10 mouse cellular contexts compared by ENCODE assay signal in the genomic region with DNA sequence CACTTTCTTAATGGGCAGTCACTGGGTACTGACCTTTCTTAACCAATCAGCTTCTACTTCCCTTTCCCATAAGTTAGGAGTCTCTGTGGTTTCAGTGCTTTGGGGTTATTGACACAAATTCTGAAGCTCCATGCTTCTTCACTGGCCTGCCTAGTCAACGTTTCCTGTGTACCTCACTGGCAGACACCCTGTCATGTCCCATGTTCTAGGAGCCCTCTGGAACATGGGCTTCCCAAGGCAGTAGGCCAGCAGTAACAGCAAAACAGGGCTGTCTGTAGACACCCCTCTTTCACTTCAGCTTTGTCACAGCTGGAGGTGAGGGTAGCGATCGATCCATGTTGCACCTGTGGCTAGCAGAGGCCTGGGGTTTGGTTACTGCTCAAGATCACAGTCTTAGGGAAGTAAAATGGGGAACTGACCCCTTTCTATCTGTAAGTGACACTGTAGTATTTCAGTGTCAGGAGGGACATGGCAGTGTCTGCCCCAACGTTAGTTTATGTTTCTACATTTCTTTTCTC. TPM values are rescaled to one million over a fixed set of nuclear protein-coding genes. Genes with fewer than 3 reads are reported as not detected.
DNase-seq lines count a peak whose midpoint lies in the region; ATAC-seq and TF ChIP-seq lines count a peak whose summit lies in the region.
"Had no signal": no experiment of that assay in that cellular context is flagged by ENCODE, and none has a peak within 500 bp of the region (broad histone marks: within the 10 kb centered on the region; RNA-seq: fewer than 3 reads in every experiment).

No protein-coding gene starts in this region.

- no peak for TF ChIP-seq EP300 in liver, embryonic 14.5 days (IDR thresholded peaks at IDR 0.05; ENCODE audit: low read depth)

- no peaks in the 10 kb centered on the region for H3K36me3 ChIP-seq in liver, embryonic 14.5 days (replicated peaks; ENCODE audit: control insufficient read depth, insufficient read depth, low read depth)
- H3K36me3 ChIP-seq in stomach, embryonic 14.5 days (ENCODE audit: control insufficient read depth, insufficient read depth, low read length), result no peaks in the 10 kb centered on the region
- H3K36me3 ChIP-seq: limb, embryonic 15.5 days had no signal

- no peak for TF ChIP-seq CTCF in bone marrow, adult 2 months (IDR thresholded peaks at IDR 0.05; ENCODE audit: control insufficient read depth, insufficient read depth, low read length)
- no peak for TF ChIP-seq CTCF in liver, embryonic 14.5 days (IDR thresholded peaks at IDR 0.05; ENCODE audit: low read depth)

- no peak for ATAC-seq in liver, embryonic 14.5 days (ENCODE audit: insufficient read depth)
- ATAC-seq in stomach, embryonic 14.5 days (ENCODE audit: insufficient number of reproducible peaks, insufficient read depth, low FRiP score, low read depth), result no peak

- peak overlapping the region; percentile 8 for H3K4me3 ChIP-seq in bone marrow, adult 2 months (replicated peaks; ENCODE audit: control insufficient read depth, low read depth, low read length)
- H3K4me3 ChIP-seq in liver, embryonic 14.5 days (ENCODE audit: insufficient read depth in 1 of 2, low read depth in 2 of 2, low read length in 2 of 2), result no peak overlapping the region
- H3K4me3 ChIP-seq in stomach, embryonic 14.5 days (ENCODE audit: low read depth, low read length), result no peak overlapping the region
- H3K4me3 ChIP-seq: limb, embryonic 15.5 days had no signal

- no peaks in the 10 kb centered on the region for H3K27me3 ChIP-seq in liver, embryonic 14.5 days (ENCODE audit: control insufficient read depth, insufficient read depth, low read length)
- H3K27me3 ChIP-seq in stomach, embryonic 14.5 days (ENCODE audit: control insufficient read depth, insufficient read depth, low read length), result no peaks in the 10 kb centered on the region
- H3K27me3 ChIP-seq: limb, embryonic 15.5 days had no signal

- peaks cover 24% of the 10 kb centered on the region for H3K4me1 ChIP-seq in bone marrow, adult 2 months (ENCODE audit: control insufficient read depth, insufficient read depth, low read length)
- H3K4me1 ChIP-seq in liver, embryonic 14.5 days (replicated peaks; ENCODE audit: control insufficient read depth in 2 of 2, insufficient read depth in 2 of 2, low read length in 1 of 2), result peaks cover 19 to 45% of the 10 kb centered on the region in 2 experiments
- peaks cover 16% of the 10 kb centered on the region for H3K4me1 ChIP-seq in stomach, embryonic 14.5 days (ENCODE audit: control insufficient read depth, insufficient read depth, low read length)

- peak; percentile 49 for DNase-seq in lung, postnatal 25 days (ENCODE audit: low spot score)
- DNase-seq in lung, postnatal 14 days, result no peak
- peak in 1 of 3 experiments; percentile 20 for DNase-seq in liver, embryonic 14.5 days (ENCODE audit: low read depth in 3 of 3, low spot score in 3 of 3)
- DNase-seq in urinary bladder, postnatal 4 days (ENCODE audit: low spot score in 2 of 2), result no peak
- no peak for DNase-seq in kidney, postnatal 10 days
- no peak for DNase-seq in left cerebral cortex, postnatal 10 days (ENCODE audit: extremely low spot score in 1 of 2, low spot score in 2 of 2)

- no peak overlapping the region for H3K9ac ChIP-seq in liver, embryonic 14.5 days (replicated peaks)
- no peak overlapping the region for H3K9ac ChIP-seq in stomach, embryonic 14.5 days (replicated peaks; ENCODE audit: low read depth, low read length)
- H3K9ac ChIP-seq: limb, embryonic 15.5 days had no signal

- TF ChIP-seq POLR2A in bone marrow, adult 2 months (IDR thresholded peaks at IDR 0.05; ENCODE audit: borderline replicate concordance, control insufficient read depth, low read depth, low read length), result no peak

- peak overlapping the region; percentile 96 for H3K27ac ChIP-seq in bone marrow, adult 2 months (ENCODE audit: control insufficient read depth, insufficient read depth, low read depth, low read length, poor library complexity)
- H3K27ac ChIP-seq in liver, embryonic 14.5 days, result peak overlapping the region; percentile 69
- H3K27ac ChIP-seq in stomach, embryonic 14.5 days (ENCODE audit: low read length), result 0 out of 2 replicates have a peak overlapping the region, but pooled peaks have one; percentile 39
- H3K27ac ChIP-seq: kidney, postnatal 0 days had no signal

- WGBS in bone marrow, adult 2 months, result 4% methylated on average over 4 of the region's 4 CpGs
- WGBS in liver, embryonic 14.5 days (ENCODE audit: insufficient replicate concordance), result 23% methylated on average over 4 of the region's 4 CpGs
- WGBS in stomach, embryonic 14.5 days, result 73% methylated on average over 4 of the region's 4 CpGs

- intact Hi-C loops in left cerebral cortex, postnatal 10 days (cut with DNase I), result loop anchor here (5.0 kb wide), 1 partner anchor 123 kb away; no protein-coding TSS in a partner anchor

- no peaks in the 10 kb centered on the region for H3K9me3 ChIP-seq in liver, embryonic 14.5 days (ENCODE audit: control insufficient read depth, low read length)
- H3K9me3 ChIP-seq in stomach, embryonic 14.5 days (ENCODE audit: control insufficient read depth, low read depth, low read length), result no peaks in the 10 kb centered on the region
- H3K9me3 ChIP-seq: limb, embryonic 15.5 days had no signal

- peak overlapping the region; percentile 42 for H3K4me2 ChIP-seq in liver, embryonic 14.5 days (ENCODE audit: low read depth)
- no peak overlapping the region for H3K4me2 ChIP-seq in stomach, embryonic 14.5 days (replicated peaks; ENCODE audit: low read depth, low read length)
- H3K4me2 ChIP-seq: limb, embryonic 15.5 days had no signal

RNA-seq across cellular contexts. Expression of gene Rapgef1, which starts 4.6 kb away (rescaled TPM):
- 17.6 and 23.4 TPM in 2 replicates for polyA plus RNA-seq in bone marrow, adult 2 months (2011; ENCODE audit: insufficient read depth, insufficient read length, low replicate concordance, missing spikeins)
- 10.1 and 11.1 TPM in 2 replicates for polyA plus RNA-seq in liver, embryonic 14.5 days (2012; rRNA removed)
- 3.9 and 5.5 TPM in 2 replicates for polyA plus RNA-seq in liver, embryonic 14.5 days (2014; fragmentation: Nextera tagmentation; extraction: Ambion mirVana)
- 13.8 TPM in 2 replicates for polyA plus RNA-seq in stomach, embryonic 14.5 days (2014; fragmentation: Nextera tagmentation; extraction: Ambion mirVana)
- total RNA-seq in left cerebral cortex, postnatal 10 days (2021), result 100 to 1,000 TPM; 126 to 127 TPM

Comparison
In these comparisons a context has a peak if more than half of its experiments do, and no peak if none do; other contexts are left out.
1. H3K27ac ChIP-seq: peak in every context shown above with its lines; median percentile 96 in bone marrow, adult 2 months; 69 in liver, embryonic 14.5 days; 39 in stomach, embryonic 14.5 days.